15 mouse cellular contexts compared by ENCODE assay signal in genomic region chr15:97843247-97843651, GRCm38 (mm10). TPM values are rescaled to one million over a fixed set of nuclear protein-coding genes. Genes with fewer than 3 reads are reported as not detected.
A peak's percentile ranks its signal among the peaks of the same experiment; 100 is the strongest.
DNase-seq lines count a peak whose midpoint lies in the region; ATAC-seq and TF ChIP-seq lines count a peak whose summit lies in the region.
"Had no signal": no experiment of that assay in that cellular context is flagged by ENCODE, and none has a peak within 500 bp of the region (broad histone marks: within the 10 kb centered on the region; RNA-seq: fewer than 3 reads in every experiment).

No protein-coding gene starts in this region.

- H3K27ac ChIP-seq in liver, embryonic 11.5 days (ENCODE audit: low read depth, low read length), result peak overlapping the region; percentile 85
- no peak overlapping the region for H3K27ac ChIP-seq in midbrain, embryonic 16.5 days (ENCODE audit: low read length)
- H3K27ac ChIP-seq: embryonic facial prominence, embryonic 15.5 days; forebrain, embryonic 13.5 days; midbrain, embryonic 10.5 days; stomach, postnatal 0 days had no signal

- peaks cover 5% of the 10 kb centered on the region for H3K9me3 ChIP-seq in G1E (replicated peaks)
- no peaks in the 10 kb centered on the region for H3K9me3 ChIP-seq in liver, embryonic 11.5 days (ENCODE audit: control insufficient read depth, low read length)
- H3K9me3 ChIP-seq in midbrain, embryonic 16.5 days (replicated peaks; ENCODE audit: control insufficient read depth, low read length, poor library complexity, severe bottlenecking), result no peaks in the 10 kb centered on the region
- H3K9me3 ChIP-seq: embryonic facial prominence, embryonic 15.5 days; forebrain, embryonic 13.5 days; midbrain, embryonic 10.5 days had no signal

- peak; percentile 58 for DNase-seq in CD4-positive, CD25-positive, alpha-beta regulatory T cell, adult 2 months (ENCODE audit: low read depth, low spot score)
- DNase-seq in G1E (ENCODE audit: low spot score), result no peak
- DNase-seq in liver, embryonic 11.5 days (ENCODE audit: low spot score), result no peak
- DNase-seq in thymus, postnatal 0 days (ENCODE audit: low spot score), result peak; percentile 52
- DNase-seq in cerebellum, adult 11-12 months, result no peak
- DNase-seq in cerebellum, postnatal 14 days, result no peak
- DNase-seq: adrenal gland, adult 2 months; cerebellum, adult 8-10 months; lung, postnatal 14 days; spleen, adult 18-20 months had no signal

- H3K4me1 ChIP-seq in G1E (ENCODE audit: insufficient read depth, low read depth, low read length), result peaks cover 99% of the 10 kb centered on the region
- peaks cover 61% of the 10 kb centered on the region for H3K4me1 ChIP-seq in liver, embryonic 11.5 days (replicated peaks; ENCODE audit: control insufficient read depth, insufficient read depth, low read length)
- H3K4me1 ChIP-seq in midbrain, embryonic 16.5 days (ENCODE audit: control insufficient read depth, insufficient read depth, low read length), result no peaks in the 10 kb centered on the region; the same call in 1 of the 2 replicates

- peaks cover 44% of the 10 kb centered on the region for H3K36me3 ChIP-seq in G1E (replicated peaks)
- H3K36me3 ChIP-seq in liver, embryonic 11.5 days (ENCODE audit: control insufficient read depth, insufficient read depth, low read length), result no peaks in the 10 kb centered on the region
- no peaks in the 10 kb centered on the region for H3K36me3 ChIP-seq in midbrain, embryonic 16.5 days (ENCODE audit: control insufficient read depth, insufficient read depth, low read length)
- H3K36me3 ChIP-seq: embryonic facial prominence, embryonic 15.5 days; midbrain, embryonic 10.5 days had no signal

- H3K4me2 ChIP-seq in liver, embryonic 11.5 days, result peak overlapping the region; percentile 70
- H3K4me2 ChIP-seq in midbrain, embryonic 16.5 days (ENCODE audit: low read length), result no peak overlapping the region
- H3K4me2 ChIP-seq: embryonic facial prominence, embryonic 15.5 days; forebrain, embryonic 13.5 days had no signal

- TF ChIP-seq CTCF in G1E (IDR thresholded peaks at IDR 0.05; ENCODE audit: low read depth, low read length), result no peak

- WGBS in liver, embryonic 11.5 days, result 40% methylated on average over 7 of the region's 7 CpGs
- 81% methylated on average over 7 of the region's 7 CpGs for WGBS in midbrain, embryonic 16.5 days

- no peak for ATAC-seq in G1E (ENCODE audit: extremely low read depth, insufficient number of reproducible peaks, low FRiP score, poor library complexity, severe bottlenecking)
- no peak for ATAC-seq in liver, embryonic 11.5 days (replicated peaks; ENCODE audit: low FRiP score)
- no peak for ATAC-seq in midbrain, embryonic 16.5 days
- ATAC-seq: forebrain, embryonic 13.5 days had no signal

- H3K9ac ChIP-seq in liver, embryonic 11.5 days (ENCODE audit: low read depth, low read length), result peak overlapping the region; percentile 74
- H3K9ac ChIP-seq in midbrain, embryonic 16.5 days (ENCODE audit: low read depth, low read length), result no peak overlapping the region
- H3K9ac ChIP-seq: embryonic facial prominence, embryonic 15.5 days; forebrain, embryonic 13.5 days had no signal

- H3K27me3 ChIP-seq in G1E (ENCODE audit: insufficient read depth, low read length), result no peaks in the 10 kb centered on the region
- no peaks in the 10 kb centered on the region for H3K27me3 ChIP-seq in liver, embryonic 11.5 days (replicated peaks; ENCODE audit: control insufficient read depth, insufficient read depth, low read length)
- H3K27me3 ChIP-seq in midbrain, embryonic 16.5 days (ENCODE audit: control insufficient read depth, insufficient read depth, low read depth, low read length), result no peaks in the 10 kb centered on the region
- H3K27me3 ChIP-seq: embryonic facial prominence, embryonic 15.5 days had no signal

- peak overlapping the region; percentile 70 for H3K4me3 ChIP-seq in G1E (ENCODE audit: low read depth, low read length)
- peak overlapping the region; percentile 47 for H3K4me3 ChIP-seq in liver, embryonic 11.5 days (ENCODE audit: low read depth, low read length)
- no peak overlapping the region for H3K4me3 ChIP-seq in midbrain, embryonic 16.5 days (ENCODE audit: low read depth, low read length)
- H3K4me3 ChIP-seq: embryonic facial prominence, embryonic 15.5 days; forebrain, embryonic 13.5 days; midbrain, embryonic 10.5 days had no signal

RNA-seq across cellular contexts. Expression of gene Hdac7, which starts 1.1 kb away (rescaled TPM):
- total RNA-seq in G1E (2014; fragmentation: Nextera tagmentation) (20.4 and 21.1 TPM in 2 replicates), G1E (2017) (3.0 and 3.9 TPM in 2 replicates)
- polyA plus RNA-seq in G1E (2012), result 117 and 164 TPM in 2 replicates
- polyA plus RNA-seq in liver, embryonic 11.5 days (2014; fragmentation: Nextera tagmentation; extraction: Ambion mirVana), result 28.1 and 33.5 TPM in 2 replicates
- polyA plus RNA-seq in thymus, postnatal 0 days (2015; fragmentation: Nextera tagmentation; extraction: Ambion mirVana), result 111 and 122 TPM in 2 replicates
- polyA plus RNA-seq in midbrain, embryonic 16.5 days (2015; fragmentation: Nextera tagmentation; extraction: Ambion mirVana), result 28.6 and 31.5 TPM in 2 replicates

Comparison
In these comparisons a context has a peak if more than half of its experiments do, and no peak if none do; other contexts are left out.
1. DNase-seq: peak in CD4-positive, CD25-positive, alpha-beta regulatory T cell, adult 2 months (single experiment) and thymus, postnatal 0 days (single experiment); none in G1E (single experiment), liver, embryonic 11.5 days (single experiment), cerebellum, adult 11-12 months (single experiment) and cerebellum, postnatal 14 days (0 of 2).